ENCODE assay signal across 17 mouse cellular contexts in genomic region chr9:117711793-117712192, GRCm38 (mm10).
A peak's percentile ranks its signal among the peaks of the same experiment; 100 is the strongest.
DNase-seq lines count a peak whose midpoint lies in the region; TF ChIP-seq lines count a peak whose summit lies in the region.
"Had no signal": no experiment of that assay in that cellular context is flagged by ENCODE, and none has a peak within 500 bp of the region (broad histone marks: within the 10 kb centered on the region; RNA-seq: fewer than 3 reads in every experiment).

No protein-coding gene starts in this region.

- H3K27ac ChIP-seq in heart, embryonic 10.5 days, result no peak overlapping the region
- no peak overlapping the region for H3K27ac ChIP-seq in layer of hippocampus, adult 2 months

- 82% methylated on average over 5 of the region's 5 CpGs for WGBS in heart, embryonic 10.5 days

- H3ac ChIP-seq in myocyte (ENCODE audit: control insufficient read depth, insufficient read length), result no peak overlapping the region

- peaks cover 6% of the 10 kb centered on the region; the same call in 1 of the 2 replicates for H3K4me1 ChIP-seq in heart, embryonic 10.5 days

- H3K36me3 ChIP-seq in heart, embryonic 10.5 days, result no peaks in the 10 kb centered on the region
- no peaks in the 10 kb centered on the region for H3K36me3 ChIP-seq in myocyte (ENCODE audit: control insufficient read depth, insufficient read depth)
- H3K36me3 ChIP-seq: G1E had no signal

- DNase-seq in heart, adult 11 months, result peak; percentile 79
- no peak for DNase-seq in heart, embryonic 10.5 days (ENCODE audit: low spot score)
- no peak for DNase-seq in layer of hippocampus, adult 2 months (ENCODE audit: low spot score in 2 of 2)
- DNase-seq: adrenal gland, adult 2 months; adrenal gland, adult 8-10 months; adrenal gland, postnatal 10 days; adrenal gland, postnatal 14 days; adrenal gland, postnatal 25 days; adrenal gland, postnatal 36 days; B cell, adult 2 months; cerebellum, adult 11 months; cerebellum, adult 11-12 months; cerebellum, adult 18-20 months had no signal

- no peaks in the 10 kb centered on the region for H3K27me3 ChIP-seq in heart, embryonic 10.5 days (ENCODE audit: insufficient read depth, poor library complexity, severe bottlenecking)
- no peaks in the 10 kb centered on the region for H3K27me3 ChIP-seq in myocyte (ENCODE audit: control insufficient read depth, insufficient read depth, insufficient read length)
- H3K27me3 ChIP-seq: CH12.LX, Patski had no signal

- TF ChIP-seq POLR2A in myocyte (IDR thresholded peaks at IDR 0.05; ENCODE audit: insufficient read length, low read depth), result no peak

- H3K4me2 ChIP-seq in myocyte (ENCODE audit: low read depth), result no peak overlapping the region

- H3K4me3 ChIP-seq in heart, embryonic 10.5 days, result no peak overlapping the region
- no peak overlapping the region for H3K4me3 ChIP-seq in myocyte
- H3K4me3 ChIP-seq in layer of hippocampus, adult 2 months, result no peak overlapping the region

- H3K79me2 ChIP-seq in myocyte (ENCODE audit: control insufficient read depth, insufficient read depth), result no peaks in the 10 kb centered on the region

- no peaks in the 10 kb centered on the region for H3K9me3 ChIP-seq in heart, embryonic 10.5 days

- TF ChIP-seq CTCF in layer of hippocampus, adult 2 months (conservative IDR thresholded peaks at IDR 0.05), result no peak

TF ChIP-seq in myocyte, 11 proteins besides CTCF, POLR2A, EP300 and RAD21:
- TF ChIP-seq SRF (IDR thresholded peaks at IDR 0.05; ENCODE audit: control insufficient read depth, insufficient read length, low read depth), result no peak
- TF ChIP-seq MAX (IDR thresholded peaks at IDR 0.05; ENCODE audit: low read depth), result no peak
- TF ChIP-seq MYOG (IDR thresholded peaks at IDR 0.05; ENCODE audit: control insufficient read depth in 1 of 3, insufficient read depth in 1 of 3, insufficient read length in 2 of 3, low read depth in 2 of 3), result peak in 2 of 3 experiments; percentile 40 to 52
- peak in 2 of 3 experiments; percentile 26 to 73 for TF ChIP-seq MYOD1 (IDR thresholded peaks at IDR 0.05; ENCODE audit: control insufficient read depth in 1 of 3, insufficient read length in 2 of 3, low read depth in 2 of 3)
